Mouse (Mus musculus) heart, embryonic 16.5 days (tissue): ENCODE measurements at regions not wholly inside any gene's neighbourhood (a gene's known extent, or its start where the extent isn't known, plus 50 kb on each side); places are given as distances from the start of the nearest gene placed in this dataset.

ENCODE experiments used
- ATAC-seq: fragments of 200-750 bp; cut with Nextera tagmentation; replicated peaks from 2 replicates; pipeline ENCODE4 v1.8.0; 2017; ENCODE audit warnings: moderate number of reproducible peaks; ENCODE audit not compliant: insufficient read depth, low FRiP score; ENCODE audit errors: extremely low read depth
- H3K27ac ChIP-seq: fragments of 300-500 bp; sonication (generic); 2 replicates; pipeline ENCODE4 v1.5.1; 2014; ENCODE audit warnings: mild to moderate bottlenecking, low read length, control low read depth, moderate library complexity
- H3K27me3 ChIP-seq: fragments of 300-500 bp; sonication (generic); 2 replicates; pipeline ENCODE4 v1.6.1; 2014; ENCODE audit warnings: low read length, mixed read lengths; ENCODE audit not compliant: control insufficient read depth, insufficient read depth
- H3K36me3 ChIP-seq: fragments of 300-500 bp; sonication (generic); 2 replicates; pipeline ENCODE4 v1.6.1; 2014; ENCODE audit not compliant: control insufficient read depth, insufficient read depth
- H3K4me1 ChIP-seq: fragments of 300-500 bp; sonication (generic); 2 replicates; pipeline ENCODE4 v1.6.1; 2014; ENCODE audit warnings: low read length, mixed read lengths; ENCODE audit not compliant: control insufficient read depth, insufficient read depth
- H3K4me2 ChIP-seq: fragments of 300-500 bp; sonication (generic); 2 replicates; pipeline ENCODE4 v1.6.1; 2014; ENCODE audit warnings: low read depth, mild to moderate bottlenecking, control low read depth, low read length
- H3K4me3 ChIP-seq: fragments of 300-500 bp; sonication (generic); 2 replicates; pipeline ENCODE4 v1.5.1; 2014; ENCODE audit warnings: mild to moderate bottlenecking, control low read depth, low read length
- H3K9ac ChIP-seq: fragments of 300-500 bp; sonication (generic); 2 replicates; pipeline ENCODE4 v1.6.1; 2014; ENCODE audit warnings: low read length, control low read depth
- H3K9me3 ChIP-seq: fragments of 300-500 bp; sonication (generic); replicated peaks from 2 replicates; pipeline ENCODE4 v1.6.1; 2016; ENCODE audit warnings: low read length; ENCODE audit not compliant: control insufficient read depth
- WGBS: fragments of 180-500 bp; shearing (Covaris S2); extraction: QIAGEN DNeasy Blood & Tissue Kit; methylation state at CpG from one replicate; pipeline ENCODE4 v1.1.7; 2014; 5-methylcytosine and 5-hydroxymethylcytosine counted together

DNA sequence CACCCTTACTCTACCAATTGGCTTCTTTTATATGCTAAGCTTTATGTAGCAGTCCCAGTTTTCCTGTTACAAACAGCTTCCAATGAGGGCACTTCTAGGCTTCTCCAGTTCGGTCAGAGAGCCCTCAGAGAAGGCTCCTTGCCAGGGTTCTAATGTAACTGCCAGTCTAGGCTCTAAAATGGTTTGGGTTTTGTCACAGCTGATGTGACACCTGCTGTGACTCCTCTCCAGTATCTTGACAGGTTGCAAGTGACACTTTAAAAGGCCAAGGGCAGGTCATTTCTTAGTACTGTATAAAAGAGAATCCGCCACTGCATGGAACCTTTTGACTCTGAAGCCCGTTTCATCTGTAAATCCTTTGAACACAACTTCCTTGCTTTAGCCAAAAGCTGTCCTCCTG is 54.0 kb upstream of the Nedd9 start:
- Histone ChIP-seq H3K27me3 (no peaks in the 10 kb centered on the region), H3K9ac (no peak overlapping the region), H3K36me3 (no peaks in the 10 kb centered on the region), H3K4me2 (no peak overlapping the region), H3K4me3 (no peak overlapping the region), H3K9me3 (no peaks in the 10 kb centered on the region), H3K4me1 (peaks cover 3% of the 10 kb centered on the region; the same call in 1 of the 2 replicates), H3K27ac (no peak overlapping the region)
- WGBS = 47% methylated on average over 3 of the region's 3 CpGs
- ATAC-seq = peak; percentile 52; the same call in 1 of the 2 replicates

DNA sequence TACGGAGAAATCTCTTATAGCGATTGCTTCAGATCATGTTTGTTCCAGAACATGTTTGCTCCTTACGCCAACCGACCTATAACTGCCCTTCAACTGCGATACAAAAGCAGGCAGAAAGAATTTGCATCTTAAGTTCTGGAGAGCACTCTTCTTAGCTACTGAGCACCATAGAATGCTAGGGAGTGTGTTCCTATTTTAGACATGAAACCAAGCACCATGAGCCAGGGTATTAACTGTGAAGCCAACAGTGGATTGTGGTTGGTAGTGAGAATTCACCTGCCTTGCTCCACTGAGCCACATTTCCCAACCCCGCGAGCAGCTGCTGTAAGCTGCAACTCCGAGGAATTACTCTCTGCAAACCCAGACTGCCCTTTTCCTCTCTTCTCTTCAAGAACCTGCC is 58.9 kb upstream of the Nedd9 start:
- Histone ChIP-seq H3K27me3 (no peaks in the 10 kb centered on the region), H3K9me3 (no peaks in the 10 kb centered on the region), H3K4me1 (peaks cover 3% of the 10 kb centered on the region; the same call in 1 of the 2 replicates), H3K4me3 (no peak overlapping the region), H3K27ac (no peak overlapping the region), H3K36me3 (no peaks in the 10 kb centered on the region), H3K4me2 (no peak overlapping the region), H3K9ac (no peak overlapping the region)
- ATAC-seq = no peak
- 80% methylated on average over 8 of the region's 8 CpGs for WGBS

DNA sequence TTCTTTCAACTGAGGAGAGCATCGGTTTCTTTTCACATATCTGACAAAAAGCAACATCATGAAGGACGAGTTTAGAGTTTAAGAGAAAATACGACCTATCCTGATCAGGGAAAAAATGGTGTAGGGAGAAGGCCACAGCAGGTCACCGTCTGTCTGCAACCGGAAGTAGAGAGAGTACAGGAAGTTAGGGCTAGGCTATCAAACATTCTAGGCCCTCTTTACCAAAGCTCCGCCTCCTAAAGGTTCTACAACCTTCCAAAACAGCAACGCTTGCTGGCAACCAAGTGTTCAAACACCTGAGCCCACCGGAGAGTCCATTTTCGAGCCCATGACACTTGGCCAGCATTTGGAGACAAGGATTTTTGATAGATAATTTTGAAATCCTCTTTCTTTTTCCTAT is 59.2 kb upstream of the Tmem170b start:
- 77% methylated on average over 9 of the region's 9 CpGs for WGBS
- Histone ChIP-seq H3K27ac (no peak overlapping the region), H3K4me2 (no peak overlapping the region), H3K4me3 (no peak overlapping the region), H3K4me1 (no peaks in the 10 kb centered on the region), H3K36me3 (no peaks in the 10 kb centered on the region), H3K9ac (no peak overlapping the region), H3K27me3 (no peaks in the 10 kb centered on the region), H3K9me3 (no peaks in the 10 kb centered on the region)
- no peak for ATAC-seq

DNA sequence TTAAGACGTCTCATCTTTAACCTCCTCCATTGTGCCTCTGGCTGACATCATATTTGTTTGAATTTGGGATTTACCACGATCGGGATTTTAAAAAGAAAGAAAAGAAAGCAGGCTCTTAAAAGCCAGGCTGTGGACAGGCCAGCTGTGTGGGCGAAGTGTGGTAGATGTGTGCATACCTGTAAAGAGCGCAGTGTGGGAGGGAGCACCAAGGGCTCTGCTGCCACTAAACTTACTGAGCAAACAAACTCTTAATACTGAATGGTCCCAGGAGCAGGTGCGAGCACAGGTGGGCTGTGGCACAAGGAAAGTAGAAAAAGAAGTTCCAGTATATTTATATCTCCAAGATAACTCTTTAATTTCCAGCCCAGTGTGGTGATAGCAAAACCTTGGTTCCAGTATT is 56.4 kb upstream of the Tmem170b start:
- Histone ChIP-seq H3K4me3 (no peak overlapping the region), H3K4me1 (no peaks in the 10 kb centered on the region), H3K27ac (no peak overlapping the region), H3K9me3 (no peaks in the 10 kb centered on the region), H3K9ac (no peak overlapping the region), H3K4me2 (no peak overlapping the region), H3K36me3 (no peaks in the 10 kb centered on the region), H3K27me3 (no peaks in the 10 kb centered on the region)
- WGBS = 89% methylated on average over 6 of the region's 6 CpGs
- ATAC-seq = no peak

DNA sequence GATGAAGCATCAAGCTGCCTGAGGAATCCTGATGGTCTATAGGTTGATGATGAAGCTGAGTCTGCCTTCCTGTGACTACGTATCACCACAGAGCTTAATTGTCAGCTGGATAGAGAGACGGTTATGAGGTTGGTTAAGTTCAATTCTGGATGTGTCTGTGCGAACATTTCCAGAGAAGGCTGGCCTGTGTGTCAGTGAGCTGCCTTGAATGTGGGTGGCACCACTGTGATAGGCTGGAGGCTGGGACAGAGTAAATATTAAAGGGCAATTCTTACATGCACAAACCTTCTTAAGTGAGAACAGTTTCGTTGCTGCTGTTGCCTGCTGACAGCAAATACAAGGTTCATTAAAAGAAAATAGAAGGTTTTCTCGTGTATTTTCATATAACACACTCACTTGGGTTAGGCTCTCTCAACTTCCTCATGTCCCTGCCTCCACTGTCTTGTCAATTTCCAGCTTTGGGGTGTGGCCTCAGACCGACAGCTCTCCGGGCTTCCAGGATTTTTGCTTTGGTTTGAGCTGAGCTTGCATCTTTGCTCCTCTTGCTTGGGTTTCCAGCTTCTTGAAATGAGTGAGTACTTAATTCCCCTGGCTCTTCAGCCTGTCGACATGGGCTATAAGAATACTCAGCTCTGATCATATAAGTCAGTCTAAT is 55.3 kb upstream of the Tmem170b start:
- 65% methylated on average over 8 of the region's 8 CpGs for WGBS
- no peaks in the 10 kb centered on the region for H3K9me3 ChIP-seq
- H3K9ac ChIP-seq = no peak overlapping the region
- H3K4me3 ChIP-seq = no peak overlapping the region
- no peaks in the 10 kb centered on the region for H3K36me3 ChIP-seq
- no peaks in the 10 kb centered on the region for H3K4me1 ChIP-seq
- no peaks in the 10 kb centered on the region for H3K27me3 ChIP-seq
- ATAC-seq = no peak
- H3K27ac ChIP-seq = no peak overlapping the region
- no peak overlapping the region for H3K4me2 ChIP-seq

DNA sequence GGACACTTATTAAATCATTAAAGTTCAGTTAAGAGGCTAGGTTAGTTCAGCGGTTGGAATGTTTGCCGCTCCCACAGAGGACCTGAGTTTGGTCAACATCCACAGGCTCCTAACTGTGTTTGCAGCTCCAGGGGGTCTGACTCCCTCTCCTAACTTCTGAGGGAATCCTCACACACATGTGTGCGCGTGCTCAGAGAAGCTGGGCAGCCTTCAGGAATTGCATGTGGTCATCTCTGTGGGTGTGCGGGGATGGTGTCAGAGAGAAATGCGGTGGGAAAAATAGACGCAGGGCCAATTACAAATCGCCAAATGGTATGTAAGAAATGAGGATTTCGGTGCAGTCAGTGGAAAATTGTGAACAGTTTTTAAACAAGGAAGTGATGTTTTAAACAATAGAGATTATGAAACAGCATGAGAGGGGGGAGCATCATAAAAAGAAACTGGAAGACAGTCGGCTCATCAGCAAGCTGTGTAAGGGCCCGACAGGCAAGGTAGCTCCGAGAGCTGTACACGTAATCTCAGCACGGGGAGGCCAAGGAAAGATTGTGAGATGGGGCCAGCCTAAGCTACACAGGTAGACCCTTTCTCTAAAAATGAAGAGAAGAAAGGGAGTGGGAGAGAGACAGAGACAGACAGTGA is 53.9 kb upstream of the Tmem170b start:
- no peaks in the 10 kb centered on the region for H3K36me3 ChIP-seq
- H3K9me3 ChIP-seq = no peaks in the 10 kb centered on the region
- H3K9ac ChIP-seq = no peak overlapping the region
- H3K4me1 ChIP-seq = no peaks in the 10 kb centered on the region
- no peak overlapping the region for H3K4me2 ChIP-seq
- no peak overlapping the region for H3K4me3 ChIP-seq
- 84% methylated on average over 14 of the region's 14 CpGs for WGBS
- no peak for ATAC-seq
- no peaks in the 10 kb centered on the region for H3K27me3 ChIP-seq
- no peak overlapping the region for H3K27ac ChIP-seq

DNA sequence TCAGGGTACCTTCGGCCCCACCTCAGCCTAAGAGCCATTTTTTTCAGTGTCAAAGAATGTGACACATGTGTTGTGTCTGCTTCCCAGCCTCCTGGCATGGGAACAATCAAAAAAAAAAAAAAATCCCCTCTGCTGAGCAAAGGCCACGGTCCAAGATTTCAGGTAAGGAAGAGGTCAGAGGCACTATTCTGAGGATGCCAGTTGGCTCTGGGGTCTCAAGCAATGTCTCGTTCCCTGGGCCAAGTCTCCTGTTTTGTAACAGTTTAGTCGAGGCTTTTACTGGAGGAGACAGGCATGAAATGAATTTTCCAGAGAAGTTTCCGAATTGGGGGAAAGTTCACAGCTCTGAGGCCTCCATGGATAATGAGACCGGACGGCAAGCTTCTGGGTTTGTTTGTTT is 51.3 kb upstream of the Tmem170b start:
- H3K9me3 ChIP-seq = no peaks in the 10 kb centered on the region
- H3K36me3 ChIP-seq = no peaks in the 10 kb centered on the region
- H3K4me1 ChIP-seq = no peaks in the 10 kb centered on the region
- H3K4me3 ChIP-seq = no peak overlapping the region
- H3K27ac ChIP-seq = no peak overlapping the region
- no peak overlapping the region for H3K4me2 ChIP-seq
- WGBS = 77% methylated on average over 7 of the region's 7 CpGs
- no peak for ATAC-seq
- no peaks in the 10 kb centered on the region for H3K27me3 ChIP-seq
- H3K9ac ChIP-seq = no peak overlapping the region
